Mouse (Mus musculus) stomach, postnatal 0 days (tissue): ENCODE measurements around the gene Wars2. TPM values are rescaled to one million over a fixed set of nuclear protein-coding genes. Genes with fewer than 3 reads are reported as not detected.
A peak's percentile ranks its signal among the peaks of the same experiment; 100 is the strongest.

ENCODE experiments used
- ATAC-seq: fragments of 200-750 bp; cut with Nextera tagmentation; 2 replicates; pipeline ENCODE4 v1.8.0; 2017; ENCODE audit not compliant: low FRiP score, low TSS enrichment
- DNase-seq: peaks from one replicate; pipeline ENCODE4 v3.0.0-alpha.2; 2016; ENCODE audit warnings: low spot score
- H3K27ac ChIP-seq: fragments of 300-500 bp; sonication (generic); replicated peaks from 2 replicates; pipeline ENCODE4 v1.5.1; 2014; ENCODE audit warnings: mild to moderate bottlenecking, control low read depth
- H3K27me3 ChIP-seq: fragments of 300-500 bp; sonication (generic); 2 replicates; pipeline ENCODE4 v1.6.1; 2014; ENCODE audit warnings: low read length; ENCODE audit not compliant: control insufficient read depth, insufficient read depth
- H3K36me3 ChIP-seq: fragments of 300-500 bp; sonication (generic); 2 replicates; pipeline ENCODE4 v1.6.1; 2014; ENCODE audit warnings: low read length, mixed read lengths; ENCODE audit not compliant: control insufficient read depth, insufficient read depth
- H3K4me1 ChIP-seq: fragments of 300-500 bp; sonication (generic); replicated peaks from 2 replicates; pipeline ENCODE4 v1.6.1; 2014; ENCODE audit warnings: antibody characterized with exemption; ENCODE audit not compliant: control insufficient read depth, insufficient read depth
- H3K4me2 ChIP-seq: fragments of 300-500 bp; sonication (generic); replicated peaks from 2 replicates; pipeline ENCODE4 v1.6.1; 2014; ENCODE audit warnings: low read depth, mild to moderate bottlenecking, control low read depth, moderate library complexity
- H3K4me3 ChIP-seq: fragments of 300-500 bp; sonication (generic); 2 replicates; pipeline ENCODE4 v1.5.1; 2014; ENCODE audit warnings: low read depth, low read length, control low read depth
- H3K9ac ChIP-seq: fragments of 300-500 bp; sonication (generic); 2 replicates; pipeline ENCODE4 v1.6.1; 2014; ENCODE audit warnings: mild to moderate bottlenecking, low read length, control low read depth, mixed read lengths
- H3K9me3 ChIP-seq: fragments of 300-500 bp; sonication (generic); 2 replicates; pipeline ENCODE4 v1.6.1; 2016; ENCODE audit warnings: low read length; ENCODE audit not compliant: control insufficient read depth
- CTCF ChIP-seq: IDR thresholded peaks from 2 replicates; pipeline ENCODE4 v1.5.1; 2016; ENCODE audit warnings: antibody characterized with exemption, low read depth, mild to moderate bottlenecking, moderate library complexity
- EP300 ChIP-seq: optimal IDR thresholded peaks from 2 replicates; pipeline ENCODE3; 2016; ENCODE audit warnings: antibody characterized with exemption
- WGBS: fragments of 180-500 bp; shearing (Covaris S2); extraction: QIAGEN DNeasy Blood & Tissue Kit; methylation state at CpG from one replicate; pipeline ENCODE4 v1.1.7; 2014; 5-methylcytosine and 5-hydroxymethylcytosine counted together
- polyA plus RNA-seq: library from polyadenylated mRNA; unstranded; fragments of >200 nt; fragmentation: Nextera tagmentation; extraction: Ambion mirVana; gene quantifications from 2 replicates; pipeline ENCODE4 v1.2.1, GENCODE M21; 2015

Gene Wars2
- polyA plus RNA-seq, 1 experiment from 2014 or later: 3.1 TPM

- H3K4me1 ChIP-seq: no peaks in the 10 kb centered on the region
- H3K27me3 ChIP-seq: peaks cover 39% of the 10 kb centered on the region
- DNase-seq: no peak
Measured at GRCm38 (mm10) chr3:99252461-99253091, 111.7 kb downstream of the Wars2 start.

GRCm38 (mm10) chr3:99253092-99253488 lies 112.2 kb downstream of the Wars2 start:
- no peak overlapping the region for H3K27ac ChIP-seq
- H3K9ac ChIP-seq: no peak overlapping the region
- no peaks in the 10 kb centered on the region for H3K4me1 ChIP-seq
- peaks cover 44% of the 10 kb centered on the region for H3K27me3 ChIP-seq
- H3K4me2 ChIP-seq: peak overlapping the region; percentile 76
- DNase-seq (no peak), ATAC-seq (no peak)
- H3K4me3 ChIP-seq: peak overlapping the region; percentile 47; the same call in 1 of the 2 replicates
- WGBS: 5% methylated on average over 12 of the region's 12 CpGs
- no peaks in the 10 kb centered on the region for H3K9me3 ChIP-seq
- H3K36me3 ChIP-seq: no peaks in the 10 kb centered on the region
- TF ChIP-seq EP300: no peak
- no peak for TF ChIP-seq CTCF

More at GRCm38 (mm10) chr3:99252461-99253091, 111.7 kb downstream of the Wars2 start:
- TF ChIP-seq EP300: no peak
- no peak for TF ChIP-seq CTCF
- Histone ChIP-seq H3K4me2 (no peak overlapping the region), H3K4me3 (0 out of 2 replicates have a peak overlapping the region, but pooled peaks have one; percentile 47), H3K36me3 (no peaks in the 10 kb centered on the region), H3K9me3 (no peaks in the 10 kb centered on the region), H3K9ac (no peak overlapping the region), H3K27ac (no peak overlapping the region)
- WGBS: 7% methylated on average over 16 of the region's 16 CpGs
- no peak for ATAC-seq

- WGBS: 1% methylated on average over 73 of the region's 73 CpGs
- ATAC-seq: 0 out of 2 replicates have a peak, but pooled peaks have one; percentile 25
- H3K9ac ChIP-seq: peak overlapping the region; percentile 31; the same call in 1 of the 2 replicates
Measured at GRCm38 (mm10) chr3:99253497-99254451, 112.9 kb downstream of the Wars2 start.

GRCm38 (mm10) chr3:99254559-99255151 lies 113.8 kb downstream of the Wars2 start:
- 4% methylated on average over 15 of the region's 15 CpGs for WGBS
- H3K4me2 ChIP-seq: no peak overlapping the region
- no peaks in the 10 kb centered on the region for H3K9me3 ChIP-seq
- H3K27ac ChIP-seq: no peak overlapping the region
- H3K4me1 ChIP-seq: no peaks in the 10 kb centered on the region
- no peak for ATAC-seq
- no peak overlapping the region for H3K9ac ChIP-seq
- H3K4me3 ChIP-seq: no peak overlapping the region
- no peaks in the 10 kb centered on the region for H3K36me3 ChIP-seq
- peaks cover 43% of the 10 kb centered on the region for H3K27me3 ChIP-seq
- no peak for TF ChIP-seq CTCF
- TF ChIP-seq EP300: no peak
- no peak for DNase-seq

More at GRCm38 (mm10) chr3:99253497-99254451, 112.9 kb downstream of the Wars2 start:
- Histone ChIP-seq H3K9me3 (no peaks in the 10 kb centered on the region), H3K4me3 (peak overlapping the region; percentile 47), H3K4me1 (no peaks in the 10 kb centered on the region), H3K27ac (no peak overlapping the region), H3K36me3 (no peaks in the 10 kb centered on the region), H3K27me3 (peaks cover 44% of the 10 kb centered on the region), H3K4me2 (peak overlapping the region; percentile 76)
- TF ChIP-seq CTCF (no peak), EP300 (no peak)
- no peak for DNase-seq

GRCm38 (mm10) chr3:99255411-99256365 lies 114.8 kb downstream of the Wars2 start:
- 9% methylated on average over 11 of the region's 11 CpGs for WGBS
- Histone ChIP-seq H3K4me2 (no peak overlapping the region), H3K36me3 (no peaks in the 10 kb centered on the region), H3K27me3 (peaks cover 36% of the 10 kb centered on the region), H3K4me3 (no peak overlapping the region), H3K4me1 (no peaks in the 10 kb centered on the region), H3K27ac (no peak overlapping the region), H3K9ac (no peak overlapping the region), H3K9me3 (no peaks in the 10 kb centered on the region)
- no peak for TF ChIP-seq CTCF
- TF ChIP-seq EP300: no peak
- ATAC-seq: no peak
- no peak for DNase-seq
